Mouse (Mus musculus) left cerebral cortex, adult 9 months (tissue): ENCODE results near the gene Mfng.

Source experiments
- DNase-seq, 2 experiments: peaks; one replicate each; pipeline ENCODE4 v3.0.0; 2022; ENCODE audit warnings: low spot score in 2 of 2

Mfng gene

DNA sequence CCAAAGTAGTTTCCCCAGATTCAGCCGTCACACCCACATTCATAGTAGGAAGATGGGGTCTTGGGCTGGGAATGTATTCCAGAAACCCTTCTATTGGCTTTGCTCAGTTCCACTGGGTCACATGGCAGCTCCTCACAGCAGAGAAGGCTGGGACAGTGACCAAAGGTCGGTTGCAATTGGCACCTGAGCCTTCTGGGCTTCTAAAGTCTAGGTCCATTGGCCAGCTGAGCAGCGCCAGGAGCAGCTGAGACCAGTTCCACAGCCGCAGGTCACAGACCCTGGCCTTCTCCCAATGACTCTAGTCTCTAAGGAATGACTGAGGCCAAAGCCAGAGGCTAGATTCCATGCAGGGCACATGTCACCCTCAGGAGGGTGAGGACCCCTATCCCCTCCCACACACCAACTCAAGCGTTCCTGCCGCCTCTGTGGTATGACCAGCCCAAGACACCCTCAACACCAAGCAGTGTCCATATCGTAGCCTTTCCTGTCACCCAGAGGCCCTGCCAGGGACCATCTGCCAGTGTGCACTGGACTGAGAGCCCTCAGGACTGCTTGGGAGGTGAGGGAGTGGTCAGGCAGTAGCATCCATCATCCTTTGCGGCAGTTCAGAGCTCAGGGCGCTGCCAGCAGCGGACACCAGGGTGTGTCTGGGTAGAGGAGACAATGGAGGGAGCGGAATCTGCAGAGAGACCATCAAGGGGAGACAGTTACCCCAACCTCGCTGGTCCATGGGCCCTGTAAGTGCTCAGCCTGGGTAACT, 17.1 kb downstream of the Mfng start:
- no peak for DNase-seq

GRCm38 (mm10) chr15:78755226-78755625, 18.0 kb downstream of the Mfng start:
- DNase-seq: no peak

GRCm38 (mm10) chr15:78754144-78754543, 19.1 kb downstream of the Mfng start:
- no peak for DNase-seq

DNA sequence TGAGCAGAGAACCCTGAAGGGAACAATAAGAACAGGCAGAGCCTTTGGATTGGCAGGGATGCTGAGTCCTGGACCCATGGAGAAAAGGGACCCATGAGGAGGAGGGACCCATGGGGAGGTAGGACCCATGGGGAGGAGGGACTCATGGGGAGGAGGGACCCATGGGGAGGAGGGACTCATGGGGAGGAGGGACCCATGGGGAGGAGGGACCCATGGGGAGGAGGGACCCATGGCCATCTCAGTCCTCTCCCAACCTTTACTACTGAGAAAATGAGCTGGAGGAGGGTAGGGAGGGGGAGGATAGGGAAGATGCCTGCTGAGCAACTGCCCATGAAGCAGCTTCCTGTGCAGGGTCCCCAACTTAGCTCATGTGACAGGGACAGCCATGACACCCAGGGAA, 20.3 kb downstream of the Mfng start:
- DNase-seq: no peak

GRCm38 (mm10) chr15:78750608-78751350, 22.5 kb downstream of the Mfng start:
- DNase-seq: no peak

GRCm38 (mm10) chr15:78749855-78750254, 23.4 kb downstream of the Mfng start:
- no peak for DNase-seq

GRCm38 (mm10) chr15:78744206-78744605, 29.1 kb downstream of the Mfng start:
- peak in 1 of 2 experiments; percentile 87 for DNase-seq

DNA sequence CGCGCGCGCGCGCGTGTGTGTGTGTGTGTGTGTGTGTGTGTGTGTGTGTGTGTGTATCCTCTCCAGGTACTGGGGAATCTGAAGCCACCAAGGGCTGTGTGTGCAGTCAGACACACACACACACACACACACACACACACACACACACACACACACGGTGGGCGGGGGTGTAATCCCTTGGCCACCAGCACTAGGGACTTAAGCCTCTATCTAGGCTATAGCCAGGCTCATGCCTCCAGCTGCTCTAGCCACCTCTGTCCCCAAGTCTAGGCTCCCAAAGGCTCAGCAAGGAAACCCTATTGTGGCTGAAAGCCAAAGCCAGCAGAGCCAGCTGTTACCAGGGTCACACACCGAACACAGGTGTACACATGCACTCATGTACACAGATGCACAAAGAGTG, 30.4 kb downstream of the Mfng start:
- DNase-seq: no peak

GRCm38 (mm10) chr15:78740662-78741061, 32.6 kb downstream of the Mfng start:
- DNase-seq: no peak

- no peak for DNase-seq
Measured at GRCm38 (mm10) chr15:78737146-78737545, 36.1 kb downstream of the Mfng start.

- DNase-seq: no peak
Measured at GRCm38 (mm10) chr15:78736681-78737100, 36.6 kb downstream of the Mfng start.

DNA sequence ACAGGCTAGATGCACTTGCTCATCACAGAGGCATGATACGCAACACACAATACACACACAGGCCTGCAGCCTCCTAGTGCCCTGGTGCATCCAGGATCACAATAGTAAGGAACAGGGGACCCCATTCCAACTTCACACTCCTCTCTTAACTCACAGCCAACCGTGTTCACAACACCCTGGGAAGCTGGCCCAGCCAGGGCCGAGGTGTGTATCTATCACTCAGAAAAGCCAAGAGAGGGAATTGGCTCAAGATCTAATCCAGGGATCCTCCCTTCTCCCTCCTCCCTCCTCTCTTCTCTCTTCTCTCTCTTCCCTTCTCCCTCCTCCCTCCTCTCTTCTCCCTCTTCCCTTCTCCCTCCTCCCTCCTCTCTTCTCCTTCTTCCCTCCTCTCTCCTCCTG, 37.1 kb downstream of the Mfng start:
- DNase-seq: peak in 1 of 2 experiments; percentile 8

- peak in 1 of 2 experiments; percentile 11 for DNase-seq
Measured at GRCm38 (mm10) chr15:78735431-78736180, 37.7 kb downstream of the Mfng start.

DNA sequence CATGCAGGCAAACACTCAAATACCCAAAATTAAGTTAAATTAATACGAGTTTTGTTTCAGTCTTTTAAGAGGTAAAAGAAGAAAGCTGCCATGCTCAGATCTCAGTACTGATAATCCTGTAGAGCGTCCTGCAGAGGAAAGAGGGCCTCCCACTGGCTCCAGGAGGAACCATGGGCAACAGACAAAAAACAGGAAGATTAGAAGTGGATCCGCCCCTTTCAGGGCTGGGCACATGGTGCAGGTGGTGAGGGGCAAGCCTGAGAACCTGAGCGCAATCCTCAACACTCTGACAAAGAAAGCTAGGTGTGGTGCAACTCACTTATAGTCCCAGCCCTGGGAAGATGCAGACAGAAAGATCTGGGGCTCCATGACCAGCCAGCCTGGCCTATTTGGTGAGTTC, 41.4 kb downstream of the Mfng start:
- no peak for DNase-seq

DNA sequence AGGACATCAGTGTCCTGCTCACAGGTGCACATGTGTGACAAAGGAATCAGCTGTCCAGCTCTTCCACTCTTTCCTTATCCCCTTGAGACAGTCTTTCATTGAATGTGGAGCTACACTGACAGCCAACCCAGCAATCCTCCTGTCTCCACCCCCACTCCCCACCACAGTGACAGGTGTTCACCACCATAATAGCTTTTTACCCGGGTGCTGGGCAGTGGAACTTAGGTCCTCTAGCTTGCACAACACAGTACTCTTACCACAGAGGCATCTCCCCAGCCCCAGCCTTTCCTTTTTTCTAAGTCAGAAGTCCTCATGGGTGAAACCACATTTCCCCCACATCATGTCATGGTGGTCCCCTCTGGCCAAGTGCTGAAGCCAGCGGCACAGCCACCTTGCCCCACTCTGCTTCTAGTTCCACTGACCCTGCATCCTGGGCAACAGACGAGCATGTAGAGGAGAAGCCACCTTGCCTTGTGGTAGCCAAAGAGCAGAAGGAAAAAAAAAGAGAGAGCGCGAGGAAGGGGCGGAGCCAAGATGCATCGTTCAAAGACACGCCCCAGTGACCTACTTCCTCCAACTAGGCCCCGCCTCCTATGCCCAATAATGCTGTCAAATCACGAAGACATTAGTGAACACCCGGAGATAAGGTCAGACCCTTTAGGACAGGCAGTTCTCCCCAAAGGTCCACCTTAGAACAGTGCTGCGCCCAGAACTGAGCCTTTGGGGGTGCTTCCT, 42.8 kb downstream of the Mfng start:
- no peak for DNase-seq

DNA sequence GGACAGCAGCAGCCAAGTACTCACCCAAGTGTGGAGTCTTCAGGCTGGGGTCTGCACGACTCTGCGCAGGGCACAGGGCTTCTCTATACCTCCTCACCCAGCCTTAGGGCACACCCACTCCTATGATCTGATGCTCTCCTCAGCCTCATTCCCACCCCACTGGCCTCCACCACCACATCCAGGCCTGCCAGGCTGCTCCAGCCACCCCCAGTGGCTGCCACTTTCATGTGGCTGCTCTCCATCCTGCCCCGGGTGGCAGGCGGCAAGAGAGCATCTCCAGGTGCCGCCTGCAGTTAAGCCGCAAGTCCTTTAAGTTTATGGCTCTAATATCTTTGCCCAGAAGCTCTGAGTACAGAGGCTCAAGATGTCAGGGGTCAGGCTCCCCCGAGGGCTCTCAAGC, 46.6 kb downstream of the Mfng start:
- DNase-seq: no peak

GRCm38 (mm10) chr15:78720532-78720931, 52.7 kb downstream of the Mfng start:
- no peak for DNase-seq

GRCm38 (mm10) chr15:78720094-78720493, 53.2 kb downstream of the Mfng start:
- no peak for DNase-seq

GRCm38 (mm10) chr15:78719416-78719815, 53.9 kb downstream of the Mfng start:
- no peak for DNase-seq

- no peak for DNase-seq
Measured at GRCm38 (mm10) chr15:78718290-78719250, 54.7 kb downstream of the Mfng start, which contains the start of gene Elfn2. Gene Elfn2 (minus strand): TSS chr15:78718771.
